Mouse (Mus musculus): ENCODE measurements around the gene Mrtfb. TPM values are rescaled to one million over a fixed set of nuclear protein-coding genes. Genes with fewer than 3 reads are reported as not detected.

The Mrtfb gene
- polyA plus RNA-seq, 1 experiment: 0.49 TPM

- Histone ChIP-seq H3K36me3 (replicated peaks; ENCODE audit: low read length) (peaks cover 69% of the 10 kb centered on the region), H3K27me3 (replicated peaks) (no peaks in the 10 kb centered on the region), H3K9me3 (peaks cover 8% of the 10 kb centered on the region; the same call in 1 of the 2 replicates), H3K4me1 (peaks cover 33% of the 10 kb centered on the region), H3K4me3 (replicated peaks) (no peak overlapping the region)
- TF ChIP-seq FLI1 (IDR thresholded peaks at IDR 0.05; ENCODE audit: low read length) (no peak), GATA1 (IDR thresholded peaks at IDR 0.05; ENCODE audit: borderline replicate concordance, low read length) (no peak)
These were observed 154.5 kb downstream of the Mrtfb start for GRCm38 (mm10) chr16:13410760-13411159.

GRCm38 (mm10) chr16:13411531-13411930 lies 155.2 kb downstream of the Mrtfb start:
- Histone ChIP-seq H3K4me3 (replicated peaks) (no peak overlapping the region), H3K4me1 (peaks cover 39% of the 10 kb centered on the region), H3K9me3 (peaks cover 8% of the 10 kb centered on the region; the same call in 1 of the 2 replicates), H3K27me3 (replicated peaks) (no peaks in the 10 kb centered on the region), H3K36me3 (replicated peaks; ENCODE audit: low read length) (peaks cover 64% of the 10 kb centered on the region)
- TF ChIP-seq FLI1 (IDR thresholded peaks at IDR 0.05; ENCODE audit: low read length) (no peak), GATA1 (IDR thresholded peaks at IDR 0.05; ENCODE audit: borderline replicate concordance, low read length) (no peak)

GRCm38 (mm10) chr16:13414566-13414965 lies 158.3 kb downstream of the Mrtfb start:
- no peak overlapping the region for H3K4me3 ChIP-seq (replicated peaks)
- H3K36me3 ChIP-seq (replicated peaks; ENCODE audit: low read length): peaks cover 58% of the 10 kb centered on the region
- TF ChIP-seq FLI1 (IDR thresholded peaks at IDR 0.05; ENCODE audit: low read length) (no peak), GATA1 (IDR thresholded peaks at IDR 0.05; ENCODE audit: borderline replicate concordance, low read length) (no peak)
- peaks cover 59% of the 10 kb centered on the region for H3K4me1 ChIP-seq
- peaks cover 8% of the 10 kb centered on the region; the same call in 1 of the 2 replicates for H3K9me3 ChIP-seq
- no peaks in the 10 kb centered on the region for H3K27me3 ChIP-seq (replicated peaks)

DNA sequence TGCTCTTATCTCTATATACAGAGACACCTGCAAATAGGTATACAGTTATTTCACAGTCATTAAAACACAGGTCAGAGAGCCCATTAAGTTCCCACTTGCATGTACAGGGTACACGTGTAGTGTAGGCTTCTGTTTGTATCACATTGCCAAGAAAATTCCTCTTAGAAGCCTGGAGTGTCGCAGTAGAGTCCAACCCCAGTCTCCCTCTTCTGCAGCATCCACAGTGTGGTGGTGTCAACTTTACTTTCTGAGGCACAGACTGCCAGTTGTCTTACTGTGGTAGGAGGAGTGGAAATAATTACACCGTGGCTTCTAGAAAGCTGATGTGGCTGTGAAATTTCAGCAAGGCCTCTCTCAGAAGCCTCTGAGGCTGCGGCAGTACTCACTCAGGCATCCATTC lies 158.7 kb downstream of the Mrtfb start:
- TF ChIP-seq GATA1 (IDR thresholded peaks at IDR 0.05; ENCODE audit: borderline replicate concordance, low read length) (no peak), FLI1 (IDR thresholded peaks at IDR 0.05; ENCODE audit: low read length) (no peak)
- H3K9me3 ChIP-seq: peaks cover 8% of the 10 kb centered on the region; the same call in 1 of the 2 replicates
- H3K36me3 ChIP-seq (replicated peaks; ENCODE audit: low read length): peaks cover 54% of the 10 kb centered on the region
- peaks cover 61% of the 10 kb centered on the region for H3K4me1 ChIP-seq
- no peak overlapping the region for H3K4me3 ChIP-seq (replicated peaks)
- no peaks in the 10 kb centered on the region for H3K27me3 ChIP-seq (replicated peaks)

DNA sequence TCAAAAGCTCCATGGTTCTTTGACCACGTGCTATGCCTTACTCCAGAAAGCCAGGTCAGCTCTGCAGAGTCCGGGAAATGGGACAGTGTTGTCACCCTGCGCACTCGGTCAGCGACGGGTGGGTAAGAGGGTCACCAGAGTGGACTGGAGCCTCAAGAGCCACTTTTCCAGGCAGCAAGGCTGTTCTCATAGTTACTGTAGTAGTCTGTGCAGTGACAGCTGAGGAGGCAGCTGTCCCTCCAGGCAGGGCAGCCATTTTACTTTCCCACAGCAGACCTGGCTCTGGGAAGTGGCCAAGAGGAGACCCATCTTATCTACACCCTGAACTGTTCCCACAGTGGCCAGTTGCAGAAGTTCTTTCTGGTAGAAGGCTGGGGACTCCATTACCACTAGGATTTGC lies 159.2 kb downstream of the Mrtfb start:
- H3K4me1 ChIP-seq: peaks cover 66% of the 10 kb centered on the region

DNA sequence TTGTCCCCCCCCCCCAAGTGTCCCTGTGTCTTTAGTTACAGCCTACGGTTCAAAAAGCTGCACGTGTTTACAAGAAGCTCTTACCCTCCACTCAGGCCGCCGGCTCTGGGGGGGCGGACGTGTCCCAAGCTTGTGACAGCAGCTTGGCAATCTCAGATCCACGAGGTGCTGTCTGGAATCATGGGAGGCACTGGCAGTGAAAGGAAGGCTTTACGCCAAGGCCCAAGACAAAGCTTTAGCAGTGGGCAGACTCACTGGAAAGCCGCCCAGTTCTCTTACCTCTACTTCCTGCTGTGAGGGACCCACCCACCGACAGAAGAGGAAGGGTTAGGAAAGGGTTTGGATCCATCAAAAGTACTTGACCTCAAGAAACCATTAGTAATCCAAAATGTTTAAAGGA lies 160.2 kb downstream of the Mrtfb start:
- Histone ChIP-seq H3K36me3 (replicated peaks; ENCODE audit: low read length) (peaks cover 41% of the 10 kb centered on the region), H3K27me3 (replicated peaks) (no peaks in the 10 kb centered on the region), H3K4me3 (replicated peaks) (no peak overlapping the region), H3K4me1 (peaks cover 76% of the 10 kb centered on the region), H3K9me3 (no peaks in the 10 kb centered on the region)
- TF ChIP-seq FLI1 (IDR thresholded peaks at IDR 0.05; ENCODE audit: low read length) (no peak), GATA1 (IDR thresholded peaks at IDR 0.05; ENCODE audit: borderline replicate concordance, low read length) (no peak)

More for the DNA sequence above, 159.2 kb downstream of the Mrtfb start:
- Histone ChIP-seq H3K9me3 (peaks cover 7% of the 10 kb centered on the region; the same call in 1 of the 2 replicates), H3K36me3 (replicated peaks; ENCODE audit: low read length) (peaks cover 51% of the 10 kb centered on the region), H3K4me3 (replicated peaks) (no peak overlapping the region), H3K27me3 (replicated peaks) (no peaks in the 10 kb centered on the region)
- TF ChIP-seq GATA1 (IDR thresholded peaks at IDR 0.05; ENCODE audit: borderline replicate concordance, low read length) (no peak), FLI1 (IDR thresholded peaks at IDR 0.05; ENCODE audit: low read length) (no peak)

DNA sequence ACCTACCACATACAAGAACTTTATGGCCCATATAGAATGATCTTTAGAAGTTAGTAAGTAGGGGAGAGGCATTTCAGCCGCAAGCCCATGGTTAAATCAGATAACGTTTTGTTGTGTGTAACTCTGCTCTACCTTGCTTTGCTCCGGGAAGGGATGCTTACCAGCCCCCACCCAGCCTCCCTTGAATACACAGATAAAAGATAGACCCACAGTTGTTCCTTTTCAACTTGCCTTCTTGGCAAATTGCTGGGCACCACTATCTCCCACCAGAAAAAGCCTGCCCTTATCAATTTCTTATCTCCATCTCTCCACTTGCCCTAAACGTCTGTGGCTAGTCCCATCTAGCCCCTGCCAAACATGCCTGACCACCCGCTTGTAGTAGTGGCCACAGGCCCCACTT lies 161.6 kb downstream of the Mrtfb start:
- TF ChIP-seq GATA1 (IDR thresholded peaks at IDR 0.05; ENCODE audit: borderline replicate concordance, low read length) (no peak), FLI1 (IDR thresholded peaks at IDR 0.05; ENCODE audit: low read length) (no peak)
- H3K4me1 ChIP-seq: peaks cover 70% of the 10 kb centered on the region
- H3K27me3 ChIP-seq (replicated peaks): no peaks in the 10 kb centered on the region
- peaks cover 30% of the 10 kb centered on the region for H3K36me3 ChIP-seq (replicated peaks; ENCODE audit: low read length)
- no peak overlapping the region for H3K4me3 ChIP-seq (replicated peaks)
- no peaks in the 10 kb centered on the region for H3K9me3 ChIP-seq

DNA sequence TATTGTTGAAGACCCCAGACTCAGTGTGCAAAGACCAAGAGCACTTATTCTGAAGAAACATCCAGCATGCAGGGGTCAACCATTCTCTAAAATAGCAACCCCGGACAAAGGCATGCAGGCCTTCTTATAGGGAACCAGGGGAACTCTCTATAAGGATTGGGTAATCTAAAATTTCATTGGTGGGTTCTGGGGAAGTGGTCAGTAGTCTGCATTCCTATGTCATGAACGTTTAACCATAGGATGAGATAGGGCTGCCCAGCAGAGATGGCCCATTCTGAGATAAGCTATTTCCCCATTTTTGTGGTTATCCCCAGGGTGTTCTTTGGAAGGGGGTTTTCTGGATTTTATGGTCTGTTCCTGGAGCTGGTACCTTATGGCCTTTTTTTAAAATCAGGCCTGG lies 163.5 kb downstream of the Mrtfb start:
- H3K36me3 ChIP-seq (replicated peaks; ENCODE audit: low read length): peaks cover 17% of the 10 kb centered on the region
- no peak overlapping the region for H3K4me3 ChIP-seq (replicated peaks)
- H3K27me3 ChIP-seq (replicated peaks): no peaks in the 10 kb centered on the region
- TF ChIP-seq FLI1 (IDR thresholded peaks at IDR 0.05; ENCODE audit: low read length): no peak
- TF ChIP-seq GATA1 (IDR thresholded peaks at IDR 0.05; ENCODE audit: borderline replicate concordance, low read length): no peak
- no peaks in the 10 kb centered on the region for H3K9me3 ChIP-seq
- peaks cover 80% of the 10 kb centered on the region for H3K4me1 ChIP-seq

GRCm38 (mm10) chr16:13422522-13422921 lies 166.2 kb downstream of the Mrtfb start:
- TF ChIP-seq GATA1 (IDR thresholded peaks at IDR 0.05; ENCODE audit: borderline replicate concordance, low read length): no peak
- TF ChIP-seq FLI1 (IDR thresholded peaks at IDR 0.05; ENCODE audit: low read length): no peak
- H3K27me3 ChIP-seq (replicated peaks): peaks cover 7% of the 10 kb centered on the region
- no peaks in the 10 kb centered on the region for H3K9me3 ChIP-seq
- H3K4me1 ChIP-seq: peaks cover 77% of the 10 kb centered on the region
- H3K36me3 ChIP-seq (replicated peaks; ENCODE audit: low read length): peaks cover 9% of the 10 kb centered on the region
- no peak overlapping the region for H3K4me3 ChIP-seq (replicated peaks)

DNA sequence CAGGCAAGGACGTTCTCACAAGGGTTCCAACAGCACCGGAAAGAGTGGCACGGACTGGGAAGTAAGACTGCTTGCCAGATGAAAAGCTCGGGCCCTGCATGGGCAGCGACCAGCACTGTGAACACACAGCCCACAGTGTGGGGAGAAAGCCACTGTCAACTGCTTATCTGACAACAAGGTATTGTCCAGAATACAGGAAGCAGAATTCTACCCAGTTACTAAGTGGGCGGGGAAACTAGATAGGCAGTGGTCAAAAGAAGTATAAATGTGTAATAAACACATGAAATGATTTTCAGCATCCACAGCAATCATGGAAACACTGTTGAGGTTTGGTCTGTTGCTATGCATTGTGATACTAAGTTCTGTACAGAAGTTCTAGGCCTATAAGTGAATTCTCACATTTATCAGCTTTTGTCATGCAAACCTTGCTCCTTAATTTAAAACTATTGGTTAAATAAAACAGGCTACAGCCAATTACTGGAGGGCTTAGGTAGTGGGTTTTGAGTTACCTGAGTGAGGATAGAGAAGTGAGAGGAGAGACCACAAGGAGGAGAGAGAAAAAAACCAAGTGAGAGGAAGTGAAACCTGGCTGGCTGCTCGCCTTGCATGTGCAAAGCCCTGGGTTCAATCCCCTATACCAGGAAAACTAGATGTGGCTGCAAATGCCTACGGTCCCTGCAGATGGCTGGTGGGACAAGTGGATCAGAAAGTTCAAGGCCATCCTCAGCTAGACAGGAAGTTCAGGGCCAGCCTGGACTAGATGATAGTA lies 167.5 kb downstream of the Mrtfb start:
- TF ChIP-seq FLI1 (IDR thresholded peaks at IDR 0.05; ENCODE audit: low read length): no peak
- no peak for TF ChIP-seq GATA1 (IDR thresholded peaks at IDR 0.05; ENCODE audit: borderline replicate concordance, low read length)
- H3K4me3 ChIP-seq (replicated peaks): no peak overlapping the region
- H3K36me3 ChIP-seq (replicated peaks; ENCODE audit: low read length): no peaks in the 10 kb centered on the region
- no peaks in the 10 kb centered on the region for H3K9me3 ChIP-seq
- H3K27me3 ChIP-seq (replicated peaks): peaks cover 7% of the 10 kb centered on the region
- H3K4me1 ChIP-seq: peaks cover 72% of the 10 kb centered on the region

Measured in megakaryocyte, embryonic 14.5 days (primary cell).